Mouse (Mus musculus): Measurements from ENCODE around the gene Cfdp1.

Gene Cfdp1

DNA sequence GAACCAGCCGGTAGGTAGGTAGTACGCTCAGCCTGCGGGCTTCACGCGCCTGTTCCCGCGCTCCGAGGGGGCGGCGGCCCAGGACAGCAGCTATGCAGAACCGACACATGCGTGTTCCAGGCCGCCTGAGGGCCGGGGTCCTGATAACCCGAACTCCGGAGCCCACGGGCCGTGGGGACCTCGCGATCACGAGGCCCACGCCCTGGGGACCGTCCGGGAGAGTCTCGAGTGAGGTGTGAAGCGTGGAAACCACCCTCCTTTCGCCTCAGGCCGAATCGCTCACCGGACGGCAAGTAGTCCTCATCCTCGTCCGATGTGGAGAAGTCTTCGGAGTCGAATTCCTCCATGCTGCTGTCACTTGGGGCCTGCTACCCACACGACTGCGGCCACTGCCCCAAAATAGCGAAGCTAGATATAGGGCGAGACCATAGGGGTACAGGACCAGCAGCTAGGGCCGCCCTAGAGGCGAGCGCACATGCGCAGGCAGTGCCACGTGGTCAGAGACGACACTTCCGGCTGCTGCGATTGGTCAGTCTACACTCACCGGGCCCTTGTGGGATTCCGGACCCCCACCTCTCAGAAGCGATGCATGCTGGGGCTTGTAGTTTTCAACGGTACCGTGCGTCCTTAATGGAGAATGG, at the start of gene Cfdp1:
TSS of gene Cfdp1 (minus strand) at position 431 of the 641 bp plus-strand sequence.
- in situ Hi-C loops (cut with MboI, MseI), result no loop called here

DNA sequence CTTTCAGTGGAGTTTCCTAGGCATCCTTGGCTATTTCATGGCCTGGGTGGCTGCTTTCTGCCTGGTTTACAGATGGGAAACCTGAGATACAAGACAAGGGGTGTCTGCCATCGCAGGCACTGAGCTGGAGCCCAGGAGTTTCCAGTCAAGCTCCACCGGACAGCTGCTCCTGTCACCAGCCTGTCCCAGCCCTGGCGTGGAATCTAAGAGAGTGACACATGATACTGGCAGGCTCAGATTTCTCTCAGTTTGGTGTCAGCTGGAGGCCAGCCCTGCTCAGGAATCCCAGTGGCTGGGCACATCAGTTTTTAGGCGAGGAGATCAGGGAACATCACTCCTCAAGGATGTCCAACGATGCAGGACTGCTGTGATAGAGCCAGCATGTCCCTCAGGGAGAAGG, 48.0 kb upstream of the Cfdp1 start:
- in situ Hi-C loops (cut with MboI, MseI), result no loop called here

DNA sequence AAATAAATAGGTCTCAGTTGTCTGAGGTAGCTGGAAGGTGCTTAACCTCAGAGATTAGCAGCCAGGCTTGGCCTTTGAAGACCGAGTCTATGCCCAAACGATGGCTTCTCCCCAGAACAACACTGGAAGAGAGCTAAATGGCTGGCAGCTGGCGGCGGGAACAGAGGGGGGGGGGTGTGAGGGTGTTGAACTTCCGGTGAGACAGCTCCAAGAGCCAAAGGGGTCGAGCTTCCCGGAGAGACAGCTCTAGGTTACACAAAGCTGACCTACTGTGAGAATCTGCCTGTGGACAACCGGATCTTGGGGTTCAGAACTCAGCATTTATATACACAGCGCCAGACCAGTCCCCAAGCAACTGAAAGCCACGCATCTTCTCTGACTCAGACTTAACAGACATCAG, 44.5 kb upstream of the Cfdp1 start:
- in situ Hi-C loops (cut with MboI, MseI), result loop anchor here (10.0 kb wide), 1 partner anchor 1424 kb away; no protein-coding TSS in a partner anchor

DNA sequence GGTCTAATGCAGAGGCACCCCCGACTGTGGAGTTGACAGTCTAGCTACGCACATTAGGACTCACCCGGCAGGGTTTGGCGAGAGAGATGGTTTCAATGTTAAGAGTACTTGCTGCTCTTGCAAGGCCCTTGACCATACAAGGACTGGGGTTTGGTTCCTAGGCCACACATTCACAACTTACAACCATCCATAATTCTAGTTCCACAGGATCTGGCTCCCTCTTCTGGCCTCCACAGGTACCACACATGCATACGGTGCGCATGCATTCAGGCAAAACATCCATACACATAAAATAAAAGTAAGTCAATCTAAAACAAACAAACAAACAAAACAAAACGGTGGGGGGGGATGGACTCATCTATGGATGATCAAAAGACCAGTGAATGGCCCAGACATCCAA, 40.9 kb upstream of the Cfdp1 start:
- in situ Hi-C loops (cut with MboI, MseI), result loop anchor here (10.0 kb wide), 1 partner anchor 1420 kb away; no protein-coding TSS in a partner anchor

DNA sequence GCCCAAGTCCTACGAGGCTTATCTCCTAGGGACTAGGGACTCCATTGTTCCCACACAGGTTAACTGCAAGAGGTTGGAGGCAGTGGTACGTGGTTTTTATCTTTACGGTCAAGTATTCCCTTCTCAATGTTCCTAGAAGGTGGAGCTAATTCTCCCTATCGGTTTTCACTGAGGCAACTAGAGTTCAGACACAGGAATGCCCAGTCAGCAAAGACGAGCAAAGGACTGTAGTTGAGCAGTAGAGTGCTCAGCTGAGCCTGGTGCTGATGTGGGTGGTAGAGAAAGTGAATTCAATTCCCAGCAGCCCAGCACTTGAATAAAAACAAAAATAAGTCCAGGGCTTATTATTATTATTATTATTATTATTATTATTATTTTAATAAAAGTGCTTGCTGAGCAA, 38.5 kb upstream of the Cfdp1 start:
- in situ Hi-C loops (cut with MboI, MseI), result loop anchor here (10.0 kb wide), 1 partner anchor 1418 kb away; no protein-coding TSS in a partner anchor

DNA sequence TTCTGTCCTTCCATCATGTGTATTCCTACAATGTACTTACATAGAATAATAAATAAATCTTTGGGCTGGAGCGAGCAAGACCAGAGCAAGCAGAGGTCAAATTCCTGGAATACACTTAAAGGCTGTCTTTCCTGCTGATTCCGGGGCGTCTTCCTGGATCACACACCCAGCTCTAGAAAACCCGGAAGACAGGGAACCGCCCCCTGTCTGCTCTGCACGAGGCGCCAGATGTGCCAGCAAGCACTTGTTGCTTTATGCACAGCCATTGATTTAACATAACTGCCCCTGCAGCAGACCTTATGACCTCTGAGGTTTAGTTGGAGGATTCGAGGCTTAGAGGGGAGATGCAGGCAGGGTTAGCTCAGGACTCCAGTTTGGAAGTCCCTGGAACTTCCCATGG, 37.9 kb upstream of the Cfdp1 start:
- in situ Hi-C loops (cut with MboI, MseI), result loop anchor here (10.0 kb wide), 1 partner anchor 1417 kb away; no protein-coding TSS in a partner anchor

DNA sequence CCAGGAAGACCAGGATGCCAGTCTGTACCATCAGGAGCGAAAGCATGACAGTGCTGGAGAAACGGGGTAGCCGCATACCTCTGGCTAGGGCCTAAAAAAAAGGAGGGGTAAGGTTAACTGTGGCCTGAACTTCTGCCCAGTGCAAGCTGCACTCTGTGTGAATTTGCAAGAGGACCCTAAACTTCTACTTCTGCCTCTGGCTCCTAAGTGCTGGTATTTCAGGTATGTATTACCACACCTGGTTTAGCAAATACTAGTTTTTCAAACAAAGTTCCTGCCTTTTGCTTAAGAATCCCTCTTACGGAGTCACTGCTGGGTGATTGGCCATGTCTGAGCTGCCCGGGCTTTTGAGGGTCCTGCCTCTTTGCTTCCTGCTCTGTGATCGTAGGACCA, 36.8 kb upstream of the Cfdp1 start:
- in situ Hi-C loops (cut with MboI, MseI), result loop anchor here (10.0 kb wide), 1 partner anchor 1416 kb away; no protein-coding TSS in a partner anchor

DNA sequence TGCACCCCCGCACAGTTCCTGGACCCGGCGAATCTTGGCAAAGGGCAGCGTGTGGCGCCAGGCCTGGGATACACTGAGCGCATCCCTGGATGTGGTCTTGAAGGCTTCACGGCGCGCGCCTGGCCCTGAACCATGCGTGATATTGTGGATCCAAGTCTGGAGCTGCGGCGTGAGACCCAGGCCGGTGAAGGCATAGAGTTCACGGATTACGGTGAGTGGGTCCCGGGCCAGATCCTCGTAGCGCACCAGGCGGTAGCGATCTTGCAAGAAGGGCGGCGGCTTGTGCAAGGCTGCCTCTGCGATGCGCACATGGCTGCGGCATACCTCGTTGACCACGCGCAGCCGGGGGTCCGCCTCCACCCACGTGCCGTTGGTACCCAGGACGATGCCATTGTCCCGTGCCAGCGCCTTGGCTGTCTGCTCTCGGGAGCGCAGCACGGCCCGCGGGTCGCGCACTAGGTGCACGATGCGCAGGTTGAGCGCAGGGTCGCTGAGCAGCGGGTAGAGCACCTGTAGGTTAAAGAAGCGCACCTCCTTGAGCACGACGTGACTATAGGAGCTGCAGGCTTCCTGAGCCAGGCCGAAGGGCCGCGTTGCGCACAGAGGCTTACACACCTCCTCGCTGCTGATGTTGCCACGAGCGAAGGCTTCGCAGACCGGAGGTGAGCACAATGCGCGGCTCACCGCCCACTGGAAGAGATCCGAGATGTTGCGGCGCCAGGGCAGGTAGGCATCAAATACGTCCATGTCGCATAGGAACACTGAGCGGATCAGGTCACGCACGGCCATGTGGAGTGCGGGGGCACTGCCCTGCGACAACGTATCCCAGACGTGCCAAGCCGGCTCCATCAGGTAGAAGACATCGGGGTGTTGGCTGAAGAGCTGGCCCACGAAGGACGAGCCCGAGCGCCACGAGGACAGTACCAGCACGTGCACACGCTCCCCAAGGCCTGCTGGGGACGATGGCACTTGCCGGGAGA, 36.1 kb upstream of the Cfdp1 start:
- in situ Hi-C loops (cut with MboI, MseI), result loop anchor here (10.0 kb wide), 1 partner anchor 1415 kb away; no protein-coding TSS in a partner anchor

DNA sequence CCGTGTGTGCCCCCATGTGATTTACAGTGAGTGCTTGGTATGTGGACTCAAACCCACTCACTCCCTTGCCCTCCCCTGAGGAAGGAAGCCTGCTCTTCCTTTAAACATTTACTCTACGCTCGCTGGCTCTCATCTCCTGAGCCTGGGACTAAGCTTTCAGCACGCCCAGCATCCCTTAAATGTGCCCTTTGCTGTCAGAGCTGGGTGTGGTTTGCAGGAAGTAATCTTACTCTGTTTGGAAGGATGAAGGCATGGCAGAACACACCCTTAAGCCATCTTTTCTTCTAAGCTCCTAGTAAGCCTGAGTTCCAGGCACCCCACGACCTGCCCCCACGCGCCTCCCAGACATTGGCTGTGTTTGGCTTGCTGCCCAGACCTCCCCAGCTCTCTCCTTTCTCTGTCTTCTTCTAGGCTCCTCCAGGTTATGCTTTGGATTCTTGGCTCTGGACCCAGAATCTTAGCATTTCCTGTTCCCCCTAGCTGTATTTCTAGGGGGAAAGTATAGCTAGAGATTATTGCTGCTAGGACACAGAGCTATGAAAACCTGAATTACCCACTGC, 34.1 kb upstream of the Cfdp1 start:
- in situ Hi-C loops (cut with MboI, MseI), result no loop called here

DNA sequence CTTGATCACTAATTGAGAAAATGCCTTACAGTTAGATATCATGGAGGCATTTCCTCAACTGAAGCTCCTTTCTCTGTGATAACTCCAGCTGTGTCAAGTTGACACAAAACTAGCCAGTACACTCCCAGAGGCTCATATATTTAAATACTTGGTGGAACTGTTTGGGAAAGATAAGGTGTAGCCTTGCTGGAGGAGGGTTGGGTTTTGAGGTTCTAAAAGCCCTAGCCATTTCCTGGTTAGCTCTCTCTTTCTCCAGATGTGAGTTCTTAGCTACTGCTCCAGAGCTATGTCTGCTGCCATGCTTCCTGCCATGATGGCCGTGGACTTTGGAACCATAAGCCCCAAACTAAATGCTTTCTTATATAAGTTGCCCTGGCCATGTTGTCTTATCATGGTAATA, 33.4 kb upstream of the Cfdp1 start:
- in situ Hi-C loops (cut with MboI, MseI), result no loop called here

DNA sequence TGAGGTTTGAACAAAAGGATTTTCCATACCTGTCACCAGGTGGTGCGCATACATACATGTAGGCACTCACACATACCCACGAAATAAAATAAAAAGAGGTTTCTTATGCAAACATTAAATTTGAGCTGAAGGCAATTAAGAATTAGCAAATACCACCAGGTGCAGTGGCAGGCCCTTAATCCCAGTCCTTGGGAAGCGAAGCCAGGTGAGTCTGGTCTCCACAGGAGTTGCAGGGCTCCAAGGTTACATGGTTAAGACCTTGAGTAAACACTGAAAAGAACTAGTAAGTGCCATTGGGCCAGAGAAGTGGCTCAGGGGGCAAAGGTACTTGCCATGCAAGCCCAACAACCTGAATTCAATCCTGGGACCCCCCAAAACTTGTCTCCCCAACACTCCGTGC, 29.5 kb upstream of the Cfdp1 start:
- in situ Hi-C loops (cut with MboI, MseI), result no loop called here

DNA sequence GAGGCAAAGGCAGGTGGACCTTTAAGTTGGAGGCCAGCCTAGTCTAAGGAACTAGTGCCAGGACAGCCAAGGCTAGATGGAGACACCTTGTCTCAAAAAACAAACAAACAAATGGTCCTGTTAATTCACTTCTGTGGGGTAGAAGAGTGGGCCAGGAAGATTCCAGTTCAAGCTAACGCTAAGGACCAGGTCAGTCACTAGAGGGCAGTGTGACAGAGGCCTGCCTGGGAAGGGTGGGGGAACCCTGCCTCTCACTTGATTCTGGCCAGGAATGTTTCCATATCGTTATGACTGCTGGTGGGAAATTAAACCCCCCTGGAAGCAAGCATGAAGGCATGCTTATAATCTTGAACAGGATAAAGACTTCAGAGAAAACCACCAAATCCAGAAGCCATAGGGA, 27.5 kb upstream of the Cfdp1 start:
- in situ Hi-C loops (cut with MboI, MseI), result no loop called here

DNA sequence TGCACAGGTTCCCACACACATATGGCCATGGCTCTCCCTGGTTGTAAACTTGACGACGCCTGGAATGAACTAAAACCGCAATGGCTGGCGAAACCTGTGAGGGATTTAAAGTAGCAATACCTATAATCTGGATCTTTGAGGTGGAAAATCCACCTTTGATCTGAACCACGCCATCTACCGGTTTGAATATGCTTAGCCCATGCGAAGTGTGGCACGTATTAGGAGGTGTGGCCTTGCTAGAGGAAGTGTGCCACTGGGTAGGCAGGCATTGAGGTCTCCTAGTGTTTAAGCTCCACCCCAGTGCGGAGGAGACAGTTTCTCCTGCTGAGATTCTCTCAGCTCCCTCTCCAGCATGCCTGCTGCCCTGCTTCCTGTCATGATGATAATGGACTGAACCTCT, 23.6 kb upstream of the Cfdp1 start:
- in situ Hi-C loops (cut with MboI, MseI), result no loop called here

DNA sequence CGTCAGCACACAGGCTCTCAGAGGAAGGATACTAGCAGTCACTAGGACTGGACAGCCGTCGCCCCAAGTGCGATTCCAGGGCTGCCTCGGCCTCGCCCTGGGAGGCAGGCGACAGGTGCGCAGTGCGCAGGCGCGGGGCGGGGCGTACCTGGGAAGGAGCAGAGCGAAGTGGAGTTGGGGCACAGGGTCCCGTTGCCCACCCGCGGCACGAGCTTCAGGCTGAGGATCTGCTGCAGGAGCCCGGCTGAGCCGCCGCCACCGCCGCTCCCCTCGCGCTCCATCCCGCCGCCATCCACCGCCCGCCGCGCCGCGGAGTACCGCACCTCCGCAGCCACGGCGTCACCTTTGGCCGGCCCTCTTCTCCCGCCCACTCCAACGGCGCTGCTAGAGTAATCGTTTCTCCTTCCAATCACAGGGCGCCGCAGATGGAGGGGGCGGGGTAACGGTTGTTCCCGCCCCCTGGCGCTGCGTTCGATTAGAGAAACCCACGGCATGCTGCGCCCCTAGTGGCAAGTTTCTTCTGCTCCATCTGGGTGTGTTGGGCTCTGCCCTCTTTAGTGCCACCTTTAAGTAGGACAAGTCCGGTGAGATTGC, 22.4 kb upstream of the Cfdp1 start, which contains the start of gene Tmem170:
TSS of gene Tmem170 (minus strand) at position 396 of the 594 bp plus-strand sequence.
- in situ Hi-C loops (cut with MboI, MseI), result no loop called here

DNA sequence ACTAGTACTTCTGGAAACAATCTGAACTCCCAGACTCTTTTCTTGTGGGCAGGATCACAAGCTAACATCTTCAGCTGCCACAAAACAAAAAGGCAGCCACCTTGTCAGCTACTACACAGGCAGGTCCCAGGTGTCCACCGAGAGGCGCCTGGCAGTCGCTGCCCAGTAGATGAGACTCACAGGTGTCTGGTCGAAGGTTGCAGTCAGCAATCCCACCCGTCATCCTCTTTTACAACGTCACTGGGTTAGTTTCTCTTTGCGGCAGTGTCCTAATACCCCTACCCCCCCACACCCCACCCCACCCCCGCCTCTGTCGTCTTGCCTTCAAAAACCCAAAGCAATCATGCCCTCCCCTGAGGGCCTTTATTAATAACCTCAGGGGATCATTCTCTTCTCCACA, 21.7 kb upstream of the Cfdp1 start:
- in situ Hi-C loops (cut with MboI, MseI), result no loop called here

DNA sequence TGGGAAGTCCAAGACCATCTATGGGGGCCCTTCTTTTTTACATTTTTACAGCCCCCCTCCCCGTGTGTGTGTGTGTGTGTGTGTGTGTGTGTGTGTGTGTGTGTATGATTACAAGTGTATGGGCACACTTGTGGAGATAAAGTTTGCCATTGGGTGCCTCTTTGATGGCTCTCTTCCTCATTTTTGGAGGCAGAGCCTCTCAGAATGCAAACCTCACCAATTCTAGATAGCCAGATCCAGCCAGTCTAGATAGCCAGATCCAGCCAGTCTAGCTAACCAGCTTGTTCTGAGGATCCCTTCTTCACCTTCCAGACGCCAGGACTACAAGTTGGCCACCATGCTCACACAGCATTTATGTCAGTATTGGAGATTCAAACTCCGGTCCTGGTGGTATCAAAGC, 17.2 kb upstream of the Cfdp1 start:
- in situ Hi-C loops (cut with MboI, MseI), result no loop called here

DNA sequence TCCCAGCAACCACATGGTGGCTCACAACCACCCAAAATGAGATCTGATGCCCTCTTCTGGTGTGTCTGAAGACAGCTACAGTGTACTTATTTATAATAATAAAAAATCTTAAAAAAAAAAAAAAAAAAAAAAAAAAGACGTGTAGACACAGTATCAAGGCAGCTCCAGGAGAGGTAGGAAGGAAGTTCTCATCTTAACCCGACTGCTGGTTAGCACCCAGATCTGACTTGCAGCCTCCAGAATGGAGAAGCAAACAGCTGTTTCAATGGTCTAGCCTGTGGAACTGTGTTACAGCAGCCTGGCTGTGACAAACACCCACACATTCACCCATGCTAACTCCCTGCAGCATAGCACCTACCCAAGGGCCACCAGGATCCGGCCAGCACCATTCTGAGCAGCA, 16.3 kb upstream of the Cfdp1 start:
- in situ Hi-C loops (cut with MboI, MseI), result no loop called here

DNA sequence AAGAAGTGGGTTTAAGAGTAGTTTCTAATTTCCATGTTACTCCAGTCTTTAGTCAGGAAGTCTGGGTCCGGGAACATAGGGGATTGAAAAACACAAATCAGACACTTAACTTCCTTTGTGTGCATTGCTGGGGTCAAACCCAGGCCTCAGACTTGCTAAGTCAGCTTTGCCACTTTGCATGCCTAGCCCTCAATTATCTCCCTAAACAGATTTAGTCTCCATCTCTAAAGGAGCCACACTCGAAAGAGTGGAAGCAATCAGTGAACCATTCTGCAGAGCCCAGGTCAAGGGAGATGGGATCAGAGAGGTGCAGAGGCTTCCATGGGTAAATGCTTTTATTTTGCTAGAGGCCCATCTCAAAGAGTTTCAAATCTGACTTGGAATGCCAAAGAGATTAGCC, 14.6 kb upstream of the Cfdp1 start:
- in situ Hi-C loops (cut with MboI, MseI), result no loop called here

DNA sequence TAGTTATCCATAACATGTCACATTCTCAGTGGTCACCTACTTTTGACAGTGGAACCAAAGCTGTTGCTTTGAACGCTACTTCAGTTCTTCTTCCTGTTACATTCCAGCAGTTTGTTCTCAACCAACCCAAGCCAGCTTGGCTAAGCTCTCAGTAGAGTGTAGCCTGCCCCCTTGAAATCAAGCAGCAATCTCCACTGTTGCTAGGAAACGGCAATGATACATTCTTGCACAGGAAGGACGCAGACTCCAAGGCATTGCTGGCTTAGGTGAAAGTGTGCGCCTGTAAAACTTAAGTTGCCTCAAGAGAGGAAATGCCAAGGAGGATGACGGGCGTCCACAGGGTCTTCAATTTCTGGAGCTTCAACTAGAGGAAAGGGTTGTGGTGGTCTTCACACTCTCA, 11.8 kb upstream of the Cfdp1 start:
- in situ Hi-C loops (cut with MboI, MseI), result no loop called here

DNA sequence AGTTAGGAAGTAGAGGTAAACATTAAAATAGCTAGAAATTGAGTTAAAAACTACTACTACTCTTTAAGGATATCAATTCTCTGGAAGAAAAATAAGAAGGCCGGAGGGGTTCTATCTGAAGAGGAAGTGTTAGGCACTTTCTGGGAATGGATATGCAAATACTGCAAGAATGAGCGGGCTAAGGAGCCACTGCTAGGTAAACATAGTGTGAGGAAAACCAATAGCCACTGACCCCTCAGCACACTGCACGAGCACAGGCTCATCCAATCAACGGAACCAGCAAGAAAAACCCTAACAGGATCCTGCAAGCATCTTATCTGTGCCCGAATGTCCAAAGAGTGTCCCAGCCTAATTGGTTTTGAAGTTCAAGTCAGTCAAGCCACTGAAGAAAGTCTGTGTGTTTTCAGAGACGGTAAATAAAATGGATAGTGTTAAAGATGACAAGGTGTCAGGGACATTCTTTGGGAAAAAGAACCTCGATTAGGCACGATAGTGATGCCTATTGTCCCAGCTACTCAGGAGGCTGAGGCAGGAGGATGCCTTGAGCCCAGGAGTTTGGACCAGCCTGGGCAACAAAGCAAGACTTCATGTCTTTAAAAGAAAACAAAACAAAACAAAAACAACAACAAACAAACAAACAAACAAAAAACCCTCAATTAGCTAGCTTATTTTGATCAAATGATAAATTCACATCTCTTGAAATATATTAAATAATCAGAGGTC, 11.2 kb upstream of the Cfdp1 start:
- in situ Hi-C loops (cut with MboI, MseI), result no loop called here

DNA sequence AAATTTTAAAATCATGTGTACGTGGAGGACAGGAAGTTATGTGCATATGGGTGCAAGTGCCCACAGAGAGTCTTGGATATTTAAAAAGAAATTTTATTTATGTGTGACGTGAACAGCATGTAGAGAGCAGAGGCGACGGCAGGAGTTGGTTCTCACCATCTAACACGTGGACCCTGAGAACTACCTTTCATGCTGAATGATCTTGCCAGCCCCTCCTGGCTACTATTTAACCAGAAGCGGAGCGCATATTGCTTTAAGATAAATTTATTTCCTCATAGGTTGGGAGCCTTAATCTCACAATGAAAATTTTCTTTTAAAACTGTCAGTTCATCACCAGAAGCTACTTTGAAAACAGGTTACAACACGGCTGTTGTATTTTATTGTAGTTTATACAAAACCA, 10.6 kb upstream of the Cfdp1 start:
- in situ Hi-C loops (cut with MboI, MseI), result no loop called here
